Mouse (Mus musculus): ENCODE data around the gene Gimap9. TPM values are rescaled to one million over a fixed set of nuclear protein-coding genes. Genes with fewer than 3 reads are reported as not detected.

The Gimap9 gene
- polyA plus RNA-seq, 1 experiment from 2014 or later = 14.2 TPM

DNA sequence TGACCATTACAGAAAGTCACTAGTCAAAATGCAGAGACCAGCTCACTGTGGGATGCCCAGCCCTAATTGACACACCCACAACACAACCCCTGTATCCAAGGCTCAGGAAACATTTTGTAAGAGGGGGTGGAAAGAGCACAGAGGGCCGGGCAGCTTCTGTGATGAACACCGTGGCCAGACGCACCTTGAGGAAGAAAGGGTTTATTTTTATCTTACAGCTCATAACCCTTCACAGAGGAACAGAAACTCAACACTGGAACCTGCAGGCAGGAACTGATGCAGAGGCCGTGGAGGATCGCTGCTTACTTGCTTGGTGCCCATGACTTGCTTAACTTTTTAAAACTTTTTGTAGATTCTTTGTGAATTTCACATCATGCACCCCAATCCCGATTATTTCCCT lies 17.0 kb downstream of the Gimap9 start:
- DNase-seq (ENCODE audit: low spot score) = no peak
- WGBS = 66% methylated on average over 6 of the region's 6 CpGs

GRCm38 (mm10) chr6:48696830-48697554 lies 21.1 kb downstream of the Gimap9 start:
- H3K4me1 ChIP-seq (ENCODE audit: insufficient read depth, low read depth, low read length) = 0 out of 2 replicates have a peak, but pooled peaks cover 4% of the 10 kb centered on the region
- H3K36me3 ChIP-seq (ENCODE audit: insufficient read depth, low read length) = no peaks in the 10 kb centered on the region
- DNase-seq (ENCODE audit: low spot score) (no peak), ATAC-seq (no peak)
- H3K27ac ChIP-seq (ENCODE audit: low read length) = peak overlapping the region; percentile 73
- no peak overlapping the region for H3K4me3 ChIP-seq (ENCODE audit: low read depth, low read length)
- TF ChIP-seq CTCF (IDR thresholded peaks at IDR 0.05) (no peak), EP300 (IDR thresholded peaks at IDR 0.05) (no peak)
- no peak overlapping the region for H3K9ac ChIP-seq (replicated peaks; ENCODE audit: low read depth)
- no peak overlapping the region for H3K4me2 ChIP-seq (replicated peaks; ENCODE audit: low read depth, low read length)
- no peaks in the 10 kb centered on the region for H3K27me3 ChIP-seq (replicated peaks; ENCODE audit: insufficient read depth, low read length)
- H3K9me3 ChIP-seq (ENCODE audit: low read length) = no peaks in the 10 kb centered on the region
- WGBS = 71% methylated on average over 4 of the region's 4 CpGs

More for the DNA sequence above, 17.0 kb downstream of the Gimap9 start:
- H3K9ac ChIP-seq (replicated peaks; ENCODE audit: low read depth) = no peak overlapping the region
- no peak overlapping the region for H3K4me2 ChIP-seq (replicated peaks; ENCODE audit: low read depth, low read length)
- TF ChIP-seq CTCF (IDR thresholded peaks at IDR 0.05) (no peak), EP300 (IDR thresholded peaks at IDR 0.05) (no peak)
- H3K4me1 ChIP-seq (ENCODE audit: insufficient read depth, low read depth, low read length) = no peaks in the 10 kb centered on the region
- H3K4me3 ChIP-seq (ENCODE audit: low read depth, low read length) = no peak overlapping the region
- H3K27ac ChIP-seq (ENCODE audit: low read length) = no peak overlapping the region
- ATAC-seq = no peak
- no peaks in the 10 kb centered on the region for H3K9me3 ChIP-seq (ENCODE audit: low read length)
- no peaks in the 10 kb centered on the region for H3K27me3 ChIP-seq (replicated peaks; ENCODE audit: insufficient read depth, low read length)
- H3K36me3 ChIP-seq (ENCODE audit: insufficient read depth, low read length) = no peaks in the 10 kb centered on the region

- ATAC-seq (peak; percentile 36), DNase-seq (ENCODE audit: low spot score) (peak; percentile 53)
- Histone ChIP-seq H3K9me3 (ENCODE audit: low read length) (no peaks in the 10 kb centered on the region), H3K4me3 (ENCODE audit: low read depth, low read length) (no peak overlapping the region), H3K4me1 (ENCODE audit: insufficient read depth, low read depth, low read length) (0 out of 2 replicates have a peak, but pooled peaks cover 4% of the 10 kb centered on the region), H3K36me3 (ENCODE audit: insufficient read depth, low read length) (no peaks in the 10 kb centered on the region), H3K4me2 (replicated peaks; ENCODE audit: low read depth, low read length) (no peak overlapping the region), H3K27me3 (replicated peaks; ENCODE audit: insufficient read depth, low read length) (no peaks in the 10 kb centered on the region), H3K27ac (ENCODE audit: low read length) (peak overlapping the region; percentile 73), H3K9ac (replicated peaks; ENCODE audit: low read depth) (no peak overlapping the region)
- 11% methylated on average over 1 of the region's 1 CpGs for WGBS
- TF ChIP-seq CTCF (IDR thresholded peaks at IDR 0.05) (no peak), EP300 (IDR thresholded peaks at IDR 0.05) (peak; percentile 57)
These were observed 21.6 kb downstream of the Gimap9 start for GRCm38 (mm10) chr6:48697555-48697930.

DNA sequence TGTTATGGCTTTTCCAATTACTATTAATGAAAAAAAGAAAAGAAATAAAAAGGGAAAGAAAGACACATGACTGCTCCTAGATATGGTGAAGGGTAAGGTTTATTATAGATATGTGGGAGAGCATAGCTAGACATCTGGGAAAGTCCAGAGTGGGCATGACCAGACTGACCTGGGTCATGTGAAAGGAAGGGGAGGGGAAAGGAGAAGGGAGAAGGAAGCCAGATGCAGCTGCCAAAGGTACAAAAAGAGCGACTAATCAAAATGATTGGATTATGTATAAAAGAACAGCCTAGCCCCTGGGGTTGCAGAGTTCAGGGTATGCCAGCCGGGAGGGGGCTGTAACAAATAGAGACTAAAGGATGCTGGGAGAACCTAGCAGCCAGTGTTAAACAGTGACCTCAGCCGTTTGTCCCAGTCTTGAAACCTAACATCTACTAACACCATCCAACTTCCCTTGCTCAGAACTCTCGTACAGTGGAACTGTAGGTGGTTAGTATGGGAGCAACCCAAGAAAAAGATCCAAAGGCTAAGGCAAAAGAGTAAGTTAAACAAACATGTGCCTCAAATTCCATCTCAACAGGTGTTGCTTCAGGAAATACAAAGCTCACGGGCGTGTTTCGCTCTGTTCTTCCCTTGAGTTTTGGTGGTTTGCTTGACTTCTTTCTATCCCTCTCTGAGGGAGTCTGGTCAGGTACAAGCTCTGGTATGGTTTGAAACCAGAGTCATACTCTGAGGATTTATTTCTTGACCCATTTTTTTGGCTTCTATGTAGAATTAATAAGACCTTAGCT lies 22.3 kb downstream of the Gimap9 start:
- Histone ChIP-seq H3K27me3 (replicated peaks; ENCODE audit: insufficient read depth, low read length) (no peaks in the 10 kb centered on the region), H3K9ac (replicated peaks; ENCODE audit: low read depth) (no peak overlapping the region), H3K9me3 (ENCODE audit: low read length) (no peaks in the 10 kb centered on the region), H3K36me3 (ENCODE audit: insufficient read depth, low read length) (no peaks in the 10 kb centered on the region), H3K27ac (ENCODE audit: low read length) (peak overlapping the region; percentile 65), H3K4me2 (replicated peaks; ENCODE audit: low read depth, low read length) (no peak overlapping the region), H3K4me3 (ENCODE audit: low read depth, low read length) (no peak overlapping the region), H3K4me1 (ENCODE audit: insufficient read depth, low read depth, low read length) (0 out of 2 replicates have a peak, but pooled peaks cover 4% of the 10 kb centered on the region)
- TF ChIP-seq CTCF (IDR thresholded peaks at IDR 0.05) (no peak), EP300 (IDR thresholded peaks at IDR 0.05) (no peak)
- DNase-seq (ENCODE audit: low spot score) (no peak), ATAC-seq (no peak)
- WGBS = 67% methylated on average over 7 of the region's 7 CpGs

DNA sequence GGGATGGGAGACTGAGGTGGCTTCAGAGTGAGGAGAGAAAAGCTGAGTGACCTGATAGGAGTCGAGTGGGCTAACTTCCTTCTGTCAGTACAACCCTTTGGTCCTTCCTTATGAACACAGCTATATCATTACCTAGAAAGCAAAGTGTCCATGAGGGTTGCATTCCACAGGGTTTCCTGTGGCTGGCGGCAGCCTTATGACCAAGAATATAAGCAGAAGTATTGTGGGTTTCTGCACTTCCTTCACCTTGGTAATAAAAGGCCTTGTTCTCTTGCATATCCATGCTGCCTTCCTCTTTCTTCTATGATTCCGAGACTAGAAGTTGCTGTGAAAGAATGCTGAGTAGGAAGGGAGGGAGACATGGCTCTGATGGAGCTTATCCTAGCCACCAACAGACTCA lies 23.0 kb downstream of the Gimap9 start:
- Histone ChIP-seq H3K4me2 (replicated peaks; ENCODE audit: low read depth, low read length) (no peak overlapping the region), H3K36me3 (ENCODE audit: insufficient read depth, low read length) (no peaks in the 10 kb centered on the region), H3K27ac (ENCODE audit: low read length) (peak overlapping the region; percentile 65), H3K4me3 (ENCODE audit: low read depth, low read length) (no peak overlapping the region), H3K9me3 (ENCODE audit: low read length) (no peaks in the 10 kb centered on the region), H3K4me1 (ENCODE audit: insufficient read depth, low read depth, low read length) (0 out of 2 replicates have a peak, but pooled peaks cover 4% of the 10 kb centered on the region), H3K9ac (replicated peaks; ENCODE audit: low read depth) (no peak overlapping the region), H3K27me3 (replicated peaks; ENCODE audit: insufficient read depth, low read length) (no peaks in the 10 kb centered on the region)
- no peak for DNase-seq (ENCODE audit: low spot score)
- TF ChIP-seq CTCF (IDR thresholded peaks at IDR 0.05) (no peak), EP300 (IDR thresholded peaks at IDR 0.05) (no peak)
- 69% methylated on average over 3 of the region's 3 CpGs for WGBS
- ATAC-seq = no peak

GRCm38 (mm10) chr6:48700251-48701075 lies 24.5 kb downstream of the Gimap9 start:
- ATAC-seq (peak; percentile 81), DNase-seq (ENCODE audit: low spot score) (peak; percentile 75)
- H3K9me3 ChIP-seq (ENCODE audit: low read length) = no peaks in the 10 kb centered on the region
- no peaks in the 10 kb centered on the region for H3K27me3 ChIP-seq (replicated peaks; ENCODE audit: insufficient read depth, low read length)
- WGBS = 41% methylated on average over 5 of the region's 5 CpGs
- H3K9ac ChIP-seq (replicated peaks; ENCODE audit: low read depth) = no peak overlapping the region
- H3K4me3 ChIP-seq (ENCODE audit: low read depth, low read length) = no peak overlapping the region
- TF ChIP-seq EP300 (IDR thresholded peaks at IDR 0.05) (peak; percentile 99), CTCF (IDR thresholded peaks at IDR 0.05) (no peak)
- H3K4me1 ChIP-seq (ENCODE audit: insufficient read depth, low read depth, low read length) = 0 out of 2 replicates have a peak, but pooled peaks cover 4% of the 10 kb centered on the region
- H3K27ac ChIP-seq (ENCODE audit: low read length) = peak overlapping the region; percentile 85
- no peaks in the 10 kb centered on the region for H3K36me3 ChIP-seq (ENCODE audit: insufficient read depth, low read length)
- H3K4me2 ChIP-seq (replicated peaks; ENCODE audit: low read depth, low read length) = no peak overlapping the region

Measured in lung, postnatal 0 days (tissue).